Mouse (Mus musculus): Measurements from ENCODE around the gene Klhl3. TPM values are rescaled to one million over a fixed set of nuclear protein-coding genes. Genes with fewer than 3 reads are reported as not detected.

Klhl3 gene
- polyA plus RNA-seq, 1 experiment: 0.25 TPM

DNA sequence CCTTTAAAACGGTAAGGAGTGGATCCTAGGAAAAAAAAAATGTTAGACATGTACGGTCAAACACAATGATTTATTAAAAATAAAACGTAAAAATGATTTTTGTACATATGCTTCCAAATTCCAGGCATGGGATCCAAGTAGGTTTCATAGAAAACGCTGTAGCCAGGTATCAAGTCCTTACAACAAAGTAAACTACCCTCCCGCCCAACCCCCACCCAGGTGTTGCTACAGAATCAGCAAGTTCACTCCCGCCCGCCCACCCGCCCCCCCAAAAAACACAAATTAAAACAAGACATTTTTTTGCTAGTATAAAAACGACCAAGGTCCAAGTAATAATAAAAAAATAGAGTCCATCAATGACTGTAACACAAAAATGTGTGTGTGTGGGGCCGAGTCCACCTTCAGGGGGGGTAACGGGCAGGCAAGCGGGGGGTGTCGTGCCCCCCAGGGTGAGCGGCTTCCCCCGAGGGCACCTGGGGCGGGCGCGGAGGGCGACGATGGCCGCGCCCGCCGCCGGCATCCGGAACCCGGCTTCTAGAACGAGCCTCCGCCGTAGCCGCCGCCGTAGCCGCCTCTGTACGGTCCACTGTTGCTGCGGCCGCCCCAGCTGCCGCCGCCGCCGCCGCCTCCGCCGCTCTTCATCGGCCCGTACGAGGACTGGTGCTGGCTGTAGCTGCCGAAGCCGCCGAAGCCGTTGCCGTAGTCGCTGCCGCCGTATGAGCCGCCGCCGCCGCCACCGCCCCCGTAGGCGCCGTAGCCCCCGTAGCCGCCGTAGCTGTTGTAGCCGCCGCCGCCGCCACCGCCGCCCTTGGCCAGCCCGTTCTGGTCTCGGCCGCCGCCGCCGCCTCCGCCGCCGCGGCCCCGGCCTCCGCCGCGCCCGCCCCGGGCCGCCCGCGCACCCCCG, 13.7 kb upstream of the Klhl3 start:
- Histone ChIP-seq H3K27ac (ENCODE audit: insufficient read depth, low read length) (peak overlapping the region; percentile 81), H3K9ac (ENCODE audit: low read depth, poor library complexity, severe bottlenecking) (peak overlapping the region; percentile 95), H3K4me3 (ENCODE audit: low read depth, low read length) (peak overlapping the region; percentile 95), H3K9me3 (replicated peaks; ENCODE audit: control insufficient read depth, insufficient read depth, low read length, poor library complexity, severe bottlenecking) (no peaks in the 10 kb centered on the region), H3K27me3 (ENCODE audit: control insufficient read depth, insufficient read depth, low read length, poor library complexity, severe bottlenecking) (no peaks in the 10 kb centered on the region), H3K4me1 (ENCODE audit: control insufficient read depth, insufficient read depth, low read length) (no peaks in the 10 kb centered on the region), H3K36me3 (ENCODE audit: control insufficient read depth, insufficient read depth, low read length, poor library complexity, severe bottlenecking) (peaks cover 17% of the 10 kb centered on the region)
- TF ChIP-seq EP300 (IDR thresholded peaks at IDR 0.05; ENCODE audit: insufficient read depth, low read depth, low read length) (no peak), POLR2A (IDR thresholded peaks at IDR 0.05; ENCODE audit: insufficient read depth, low read length) (no peak), CTCF (IDR thresholded peaks at IDR 0.05; ENCODE audit: low read depth, low read length) (no peak)

DNA sequence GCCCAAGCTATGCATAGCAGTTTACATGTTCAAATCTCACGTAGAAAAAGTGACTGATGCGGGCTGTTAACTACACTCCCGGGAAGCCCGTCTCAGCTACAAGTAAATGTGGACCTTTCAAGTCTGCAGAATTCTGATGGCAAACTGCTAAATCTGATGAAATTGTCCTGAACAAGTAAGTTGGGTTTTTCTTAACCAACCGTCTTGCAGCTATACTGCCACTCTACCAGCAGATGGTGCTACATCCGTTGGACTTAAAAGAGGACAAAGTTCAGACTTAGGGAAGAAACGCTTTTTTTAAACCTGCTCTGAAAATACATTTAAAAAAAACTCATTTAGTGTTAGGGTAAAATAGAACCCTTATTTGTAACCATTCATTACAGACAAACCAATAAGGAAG, 12.7 kb upstream of the Klhl3 start:
- Histone ChIP-seq H3K4me1 (ENCODE audit: control insufficient read depth, insufficient read depth, low read length) (no peaks in the 10 kb centered on the region), H3K9me3 (replicated peaks; ENCODE audit: control insufficient read depth, insufficient read depth, low read length, poor library complexity, severe bottlenecking) (no peaks in the 10 kb centered on the region), H3K27ac (ENCODE audit: insufficient read depth, low read length) (no peak overlapping the region), H3K27me3 (ENCODE audit: control insufficient read depth, insufficient read depth, low read length, poor library complexity, severe bottlenecking) (no peaks in the 10 kb centered on the region), H3K9ac (ENCODE audit: low read depth, poor library complexity, severe bottlenecking) (peak overlapping the region; percentile 95), H3K36me3 (ENCODE audit: control insufficient read depth, insufficient read depth, low read length, poor library complexity, severe bottlenecking) (peaks cover 17% of the 10 kb centered on the region), H3K4me3 (ENCODE audit: low read depth, low read length) (peak overlapping the region; percentile 36; the same call in 1 of the 2 replicates)
- peak; percentile 26 for TF ChIP-seq CTCF (IDR thresholded peaks at IDR 0.05; ENCODE audit: low read depth, low read length)
- TF ChIP-seq POLR2A (IDR thresholded peaks at IDR 0.05; ENCODE audit: insufficient read depth, low read length): no peak

DNA sequence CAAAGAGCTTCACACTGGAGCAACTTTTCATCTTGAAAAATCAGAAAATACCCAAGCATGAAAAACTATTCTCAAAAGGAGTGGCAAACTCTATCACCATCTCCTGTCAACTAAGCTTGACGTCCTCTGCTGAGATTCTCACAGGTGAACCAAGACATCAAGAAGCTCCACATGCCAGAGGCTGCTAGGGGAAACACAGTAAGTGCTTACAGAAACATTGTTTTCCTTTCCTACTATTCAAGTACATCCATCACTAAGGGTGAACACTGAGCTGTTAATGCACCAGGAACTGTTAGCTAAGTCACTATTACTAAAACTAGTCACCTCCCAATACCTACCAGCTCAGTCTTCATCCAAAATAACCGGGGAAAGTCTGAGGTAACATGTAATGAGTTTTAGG, 11.6 kb upstream of the Klhl3 start:
- no peaks in the 10 kb centered on the region for H3K27me3 ChIP-seq (ENCODE audit: control insufficient read depth, insufficient read depth, low read length, poor library complexity, severe bottlenecking)
- H3K27ac ChIP-seq (ENCODE audit: insufficient read depth, low read length): no peak overlapping the region
- no peaks in the 10 kb centered on the region for H3K4me1 ChIP-seq (ENCODE audit: control insufficient read depth, insufficient read depth, low read length)
- H3K9me3 ChIP-seq (replicated peaks; ENCODE audit: control insufficient read depth, insufficient read depth, low read length, poor library complexity, severe bottlenecking): no peaks in the 10 kb centered on the region
- H3K9ac ChIP-seq (ENCODE audit: low read depth, poor library complexity, severe bottlenecking): no peak overlapping the region
- no peak for TF ChIP-seq EP300 (IDR thresholded peaks at IDR 0.05; ENCODE audit: insufficient read depth, low read depth, low read length)
- no peak for TF ChIP-seq CTCF (IDR thresholded peaks at IDR 0.05; ENCODE audit: low read depth, low read length)
- TF ChIP-seq POLR2A (IDR thresholded peaks at IDR 0.05; ENCODE audit: insufficient read depth, low read length): no peak
- H3K36me3 ChIP-seq (ENCODE audit: control insufficient read depth, insufficient read depth, low read length, poor library complexity, severe bottlenecking): peaks cover 17% of the 10 kb centered on the region
- H3K4me3 ChIP-seq (ENCODE audit: low read depth, low read length): no peak overlapping the region

DNA sequence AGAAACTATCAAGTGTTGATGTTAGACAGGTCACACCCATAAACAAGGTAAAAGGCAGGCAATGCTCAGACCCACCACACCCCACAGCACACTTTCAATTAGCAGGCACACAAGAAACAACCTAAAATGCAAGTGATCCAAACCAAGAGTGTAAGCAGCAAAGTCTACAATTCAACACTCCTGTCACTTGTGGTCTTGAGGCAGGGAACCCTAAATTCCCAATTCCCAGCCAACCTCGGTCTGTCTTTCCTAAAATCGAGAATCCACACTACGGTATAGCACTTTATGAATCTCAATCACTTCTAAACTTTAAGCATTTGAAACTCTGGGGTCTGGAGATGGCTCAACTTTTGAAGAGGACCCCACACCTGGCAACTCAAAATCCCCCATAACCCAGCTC, 10.9 kb upstream of the Klhl3 start:
- peaks cover 17% of the 10 kb centered on the region for H3K36me3 ChIP-seq (ENCODE audit: control insufficient read depth, insufficient read depth, low read length, poor library complexity, severe bottlenecking)
- H3K27me3 ChIP-seq (ENCODE audit: control insufficient read depth, insufficient read depth, low read length, poor library complexity, severe bottlenecking): no peaks in the 10 kb centered on the region
- no peak overlapping the region for H3K9ac ChIP-seq (ENCODE audit: low read depth, poor library complexity, severe bottlenecking)
- no peak overlapping the region for H3K27ac ChIP-seq (ENCODE audit: insufficient read depth, low read length)
- TF ChIP-seq EP300 (IDR thresholded peaks at IDR 0.05; ENCODE audit: insufficient read depth, low read depth, low read length) (no peak), CTCF (IDR thresholded peaks at IDR 0.05; ENCODE audit: low read depth, low read length) (no peak), POLR2A (IDR thresholded peaks at IDR 0.05; ENCODE audit: insufficient read depth, low read length) (no peak)
- H3K4me1 ChIP-seq (ENCODE audit: control insufficient read depth, insufficient read depth, low read length): no peaks in the 10 kb centered on the region
- H3K9me3 ChIP-seq (replicated peaks; ENCODE audit: control insufficient read depth, insufficient read depth, low read length, poor library complexity, severe bottlenecking): no peaks in the 10 kb centered on the region
- H3K4me3 ChIP-seq (ENCODE audit: low read depth, low read length): no peak overlapping the region

DNA sequence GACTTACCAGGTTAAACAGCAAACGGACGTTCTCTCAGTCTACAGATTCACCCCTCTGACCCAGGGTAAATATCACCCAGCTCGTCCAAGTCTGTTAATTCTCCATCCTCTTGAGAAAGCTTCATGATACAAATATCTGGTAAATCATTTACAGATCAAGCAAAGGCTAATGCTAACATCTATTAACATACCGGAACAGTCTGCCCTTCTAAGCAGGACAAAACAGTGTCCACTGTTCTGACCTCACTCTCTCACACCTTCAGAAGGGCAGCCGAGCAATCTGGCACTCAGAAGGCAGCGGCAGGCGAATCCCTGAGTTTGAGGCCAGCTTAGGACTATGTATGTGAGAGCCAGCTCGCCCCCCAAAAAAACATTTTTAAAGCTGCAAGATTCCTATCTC, 10.0 kb upstream of the Klhl3 start:
- no peak for TF ChIP-seq EP300 (IDR thresholded peaks at IDR 0.05; ENCODE audit: insufficient read depth, low read depth, low read length)
- no peak for TF ChIP-seq CTCF (IDR thresholded peaks at IDR 0.05; ENCODE audit: low read depth, low read length)
- no peak for TF ChIP-seq POLR2A (IDR thresholded peaks at IDR 0.05; ENCODE audit: insufficient read depth, low read length)
- Histone ChIP-seq H3K4me1 (ENCODE audit: control insufficient read depth, insufficient read depth, low read length) (no peaks in the 10 kb centered on the region), H3K9ac (ENCODE audit: low read depth, poor library complexity, severe bottlenecking) (no peak overlapping the region), H3K4me3 (ENCODE audit: low read depth, low read length) (no peak overlapping the region), H3K9me3 (replicated peaks; ENCODE audit: control insufficient read depth, insufficient read depth, low read length, poor library complexity, severe bottlenecking) (no peaks in the 10 kb centered on the region), H3K27ac (ENCODE audit: insufficient read depth, low read length) (no peak overlapping the region), H3K27me3 (ENCODE audit: control insufficient read depth, insufficient read depth, low read length, poor library complexity, severe bottlenecking) (no peaks in the 10 kb centered on the region), H3K36me3 (ENCODE audit: control insufficient read depth, insufficient read depth, low read length, poor library complexity, severe bottlenecking) (peaks cover 17% of the 10 kb centered on the region)

DNA sequence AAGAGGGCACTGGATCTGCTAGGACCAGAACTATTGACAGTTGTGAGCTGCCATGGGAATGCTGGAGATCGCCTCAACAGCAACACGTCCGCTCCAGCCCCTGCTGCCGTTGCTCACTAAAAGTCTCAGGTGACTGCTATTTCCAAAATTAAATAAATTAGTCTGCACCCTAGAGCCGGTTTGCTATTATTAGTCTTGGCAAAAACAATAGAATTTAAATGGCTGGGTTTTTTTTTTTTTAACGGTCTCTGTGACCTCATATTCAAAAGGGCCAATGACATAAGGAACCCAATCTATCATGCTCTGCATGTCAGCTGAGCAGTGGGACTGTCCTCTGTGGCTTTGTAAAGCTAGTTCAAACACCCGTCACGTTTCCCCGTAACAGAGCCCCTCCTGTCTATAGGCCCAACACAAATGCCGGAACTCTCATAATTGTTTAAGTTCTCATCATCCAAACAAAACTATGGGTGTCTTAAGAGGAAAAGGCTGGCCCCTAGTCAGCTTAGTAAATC, 9.4 kb upstream of the Klhl3 start:
- Histone ChIP-seq H3K9me3 (replicated peaks; ENCODE audit: control insufficient read depth, insufficient read depth, low read length, poor library complexity, severe bottlenecking) (no peaks in the 10 kb centered on the region), H3K4me3 (ENCODE audit: low read depth, low read length) (no peak overlapping the region), H3K4me1 (ENCODE audit: control insufficient read depth, insufficient read depth, low read length) (no peaks in the 10 kb centered on the region), H3K27ac (ENCODE audit: insufficient read depth, low read length) (no peak overlapping the region), H3K27me3 (ENCODE audit: control insufficient read depth, insufficient read depth, low read length, poor library complexity, severe bottlenecking) (no peaks in the 10 kb centered on the region), H3K36me3 (ENCODE audit: control insufficient read depth, insufficient read depth, low read length, poor library complexity, severe bottlenecking) (peaks cover 17% of the 10 kb centered on the region), H3K9ac (ENCODE audit: low read depth, poor library complexity, severe bottlenecking) (no peak overlapping the region)
- no peak for TF ChIP-seq POLR2A (IDR thresholded peaks at IDR 0.05; ENCODE audit: insufficient read depth, low read length)
- TF ChIP-seq EP300 (IDR thresholded peaks at IDR 0.05; ENCODE audit: insufficient read depth, low read depth, low read length): no peak
- TF ChIP-seq CTCF (IDR thresholded peaks at IDR 0.05; ENCODE audit: low read depth, low read length): no peak

Data from ES-Bruce4 (cell line).